ENCODE assay signal across 13 mouse cellular contexts in the genomic region with DNA sequence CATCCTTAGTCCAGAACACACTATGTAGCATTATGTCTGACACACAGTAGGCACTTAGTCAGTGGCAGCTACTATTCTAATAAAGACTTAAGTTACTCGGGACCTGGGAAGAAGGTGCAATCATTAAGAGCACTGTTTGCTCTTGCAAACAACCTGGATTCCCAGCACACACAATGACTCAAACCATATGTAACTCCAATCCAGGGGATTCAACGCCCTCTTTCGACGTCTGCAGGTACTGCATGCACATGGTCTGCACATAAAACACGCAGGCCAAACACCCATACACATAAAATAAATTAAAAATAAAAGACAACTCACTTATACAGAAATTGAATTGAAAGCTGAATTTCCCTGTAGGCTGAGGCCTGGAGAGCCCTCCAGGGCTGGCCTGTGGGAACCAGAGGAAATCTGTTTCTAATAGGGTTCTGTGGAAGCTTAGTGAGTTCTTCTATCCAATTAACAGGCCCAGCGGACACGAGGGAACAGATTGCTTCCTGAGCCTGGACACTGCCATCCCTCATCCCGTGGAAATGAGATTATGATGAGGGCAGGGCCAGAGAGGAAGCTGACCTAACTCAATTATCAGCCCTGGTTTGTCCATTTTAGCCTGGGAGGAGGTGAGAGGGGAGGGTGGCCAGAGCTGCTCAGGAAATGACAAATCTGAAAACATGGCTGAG.
DNase-seq lines count a peak whose midpoint lies in the region; ATAC-seq lines count a peak whose summit lies in the region.
"Had no signal": no experiment of that assay in that cellular context is flagged by ENCODE, and none has a peak within 500 bp of the region (broad histone marks: within the 10 kb centered on the region; RNA-seq: fewer than 3 reads in every experiment).

No protein-coding gene starts in this region.

- 72% methylated on average over 8 of the region's 8 CpGs for WGBS in kidney, embryonic 14.5 days

- no peaks in the 10 kb centered on the region for H3K27me3 ChIP-seq in kidney, embryonic 14.5 days (ENCODE audit: control insufficient read depth, insufficient read depth, low read length)

- H3K27ac ChIP-seq in kidney, embryonic 14.5 days (ENCODE audit: low read depth, low read length) = no peak overlapping the region
- H3K27ac ChIP-seq: macrophage had no signal

- H3K4me3 ChIP-seq in kidney, embryonic 14.5 days (ENCODE audit: low read length) = no peak overlapping the region

- no peak overlapping the region for H3K9ac ChIP-seq in kidney, embryonic 14.5 days (ENCODE audit: low read depth, low read length)

- H3K36me3 ChIP-seq in kidney, embryonic 14.5 days (ENCODE audit: control insufficient read depth, insufficient read depth, low read length) = no peaks in the 10 kb centered on the region
- H3K36me3 ChIP-seq: G1E had no signal

- no peaks in the 10 kb centered on the region for H3K4me1 ChIP-seq in kidney, embryonic 14.5 days (ENCODE audit: control insufficient read depth, insufficient read depth, low read length)

- DNase-seq in kidney, postnatal 14 days = peak; percentile 18
- DNase-seq in R1 (ENCODE audit: low read depth, low spot score) = peak; percentile 69
- DNase-seq in heart, adult 8-10 months (ENCODE audit: low spot score) = peak; percentile 57
- DNase-seq in lung, postnatal 36 days = peak; percentile 43
- DNase-seq in cerebellum, postnatal 36 days = no peak
- no peak for DNase-seq in cerebellum, adult 9-11 months
- DNase-seq in testis, postnatal 10 days (ENCODE audit: low spot score) = no peak
- DNase-seq: cerebellum, postnatal 25 days; right cerebral cortex, postnatal 25 days; thymus, postnatal 14 days had no signal

- no peak for ATAC-seq in kidney, embryonic 14.5 days (ENCODE audit: low FRiP score, low TSS enrichment)

- H3K4me2 ChIP-seq in kidney, embryonic 14.5 days (replicated peaks; ENCODE audit: low read depth, low read length) = no peak overlapping the region

- no peaks in the 10 kb centered on the region for H3K9me3 ChIP-seq in kidney, embryonic 14.5 days (ENCODE audit: control insufficient read depth, low read length)
- H3K9me3 ChIP-seq: G1E had no signal

Comparison
In these comparisons a context has a peak if more than half of its experiments do, and no peak if none do; other contexts are left out.
1. DNase-seq: peak in kidney, postnatal 14 days (single experiment), R1 (single experiment), heart, adult 8-10 months (single experiment) and lung, postnatal 36 days (single experiment); none in cerebellum, postnatal 36 days (0 of 2), cerebellum, adult 9-11 months (single experiment) and testis, postnatal 10 days (single experiment).